Mouse (Mus musculus) E14TG2a.4 (cell line): Measurements from ENCODE around the gene Zswim1.

Experiments used
- CTCF ChIP-seq: conservative IDR thresholded peaks from 2 replicates; pipeline ENCODE4 v1.5.1; 2014; ENCODE audit warnings: low read length
- NANOG ChIP-seq: IDR thresholded peaks from 2 replicates; pipeline ENCODE4 v1.6.1; 2014; ENCODE audit warnings: borderline replicate concordance, low read length, mixed read lengths
- POU5F1 ChIP-seq: IDR thresholded peaks from 2 replicates; pipeline ENCODE4 v1.6.1; 2014; ENCODE audit warnings: low read length, borderline replicate concordance

- TF ChIP-seq CTCF (no peak), POU5F1 (no peak), NANOG (no peak)
Observed at GRCm38 (mm10) chr2:164815821-164816220, 6.7 kb upstream of the Zswim1 start.
